Mouse (Mus musculus) ovary, postnatal 10 days (tissue): ENCODE data around the gene 4930590J08Rik.
"Not testable (repeated sequence)": the region's sequence is repeated elsewhere in the genome, so short reads cannot be mapped to it uniquely, and the experiment has no call there.

ENCODE experiments used
- DNase-seq: peaks from one replicate; pipeline ENCODE4 v3.0.0; 2022; ENCODE audit warnings: low spot score

4930590J08Rik gene

DNA sequence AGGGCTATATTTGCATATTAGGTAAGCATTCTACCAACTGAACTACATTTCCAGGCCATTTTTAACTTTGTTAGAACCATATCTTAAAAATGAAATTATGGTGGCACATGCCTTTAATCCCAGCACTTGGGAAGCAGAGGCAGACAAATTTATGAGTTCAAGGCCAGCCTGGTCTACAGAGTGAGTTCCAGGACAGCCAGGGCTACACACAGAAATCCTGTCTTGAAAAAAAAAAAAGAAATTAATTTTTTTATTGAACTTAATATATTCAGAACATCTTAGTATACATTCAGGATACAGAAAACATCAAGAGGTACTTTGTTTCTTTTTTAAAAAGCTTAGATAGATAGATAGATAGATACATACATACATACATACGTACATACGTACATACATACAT, at the start of gene 4930590J08Rik:
Gene 4930590J08Rik (plus strand): TSS at position 301 of the 400 bp plus-strand sequence.
- DNase-seq, result not testable (repeated sequence)

DNA sequence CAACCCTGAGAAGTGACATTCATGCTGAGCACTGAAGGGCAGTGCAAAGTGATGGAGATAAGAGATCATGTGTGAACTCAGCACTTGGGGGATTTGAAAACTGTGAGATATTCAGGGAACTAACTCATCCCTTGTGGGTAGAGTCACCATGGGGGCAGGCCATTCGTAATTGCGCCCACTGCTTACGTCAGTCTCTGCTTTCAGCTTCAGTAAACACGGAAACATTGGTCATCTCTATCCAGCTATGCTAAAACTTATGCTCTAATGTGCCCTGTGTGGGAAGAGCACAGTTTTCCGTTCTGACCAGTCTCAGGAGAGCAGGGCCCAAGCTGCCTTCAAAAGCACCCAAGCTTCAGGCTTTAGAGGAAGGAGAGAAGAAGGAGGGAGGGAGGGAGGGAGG, 44.3 kb upstream of the 4930590J08Rik start:
- no peak for DNase-seq

GRCm38 (mm10) chr6:91862848-91863247, 39.8 kb upstream of the 4930590J08Rik start:
- no peak for DNase-seq

GRCm38 (mm10) chr6:91864595-91864994, 38.0 kb upstream of the 4930590J08Rik start:
- no peak for DNase-seq

DNA sequence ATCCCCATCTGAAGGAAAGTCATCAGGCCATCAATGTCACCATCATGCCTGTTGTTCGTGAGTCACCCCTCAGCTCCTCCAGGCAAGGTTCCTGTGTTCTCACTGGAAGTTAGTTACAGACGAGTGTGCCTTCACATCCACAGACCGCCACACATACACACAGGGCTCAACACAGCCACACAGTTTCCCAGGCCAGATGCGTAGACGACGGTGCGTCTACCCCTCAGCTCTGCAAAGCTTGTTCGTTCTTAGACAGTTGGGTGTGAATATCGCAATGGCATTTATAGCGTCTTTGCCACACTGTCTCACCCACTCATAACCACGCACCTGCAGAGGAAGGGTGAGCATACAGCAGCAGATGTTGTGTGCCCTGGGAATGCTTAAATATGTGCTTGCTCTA, 37.0 kb upstream of the 4930590J08Rik start:
- DNase-seq, result no peak

- no peak for DNase-seq
Observed at GRCm38 (mm10) chr6:91868091-91868490, 34.5 kb upstream of the 4930590J08Rik start.

GRCm38 (mm10) chr6:91872781-91873180, 29.8 kb upstream of the 4930590J08Rik start:
- no peak for DNase-seq

DNA sequence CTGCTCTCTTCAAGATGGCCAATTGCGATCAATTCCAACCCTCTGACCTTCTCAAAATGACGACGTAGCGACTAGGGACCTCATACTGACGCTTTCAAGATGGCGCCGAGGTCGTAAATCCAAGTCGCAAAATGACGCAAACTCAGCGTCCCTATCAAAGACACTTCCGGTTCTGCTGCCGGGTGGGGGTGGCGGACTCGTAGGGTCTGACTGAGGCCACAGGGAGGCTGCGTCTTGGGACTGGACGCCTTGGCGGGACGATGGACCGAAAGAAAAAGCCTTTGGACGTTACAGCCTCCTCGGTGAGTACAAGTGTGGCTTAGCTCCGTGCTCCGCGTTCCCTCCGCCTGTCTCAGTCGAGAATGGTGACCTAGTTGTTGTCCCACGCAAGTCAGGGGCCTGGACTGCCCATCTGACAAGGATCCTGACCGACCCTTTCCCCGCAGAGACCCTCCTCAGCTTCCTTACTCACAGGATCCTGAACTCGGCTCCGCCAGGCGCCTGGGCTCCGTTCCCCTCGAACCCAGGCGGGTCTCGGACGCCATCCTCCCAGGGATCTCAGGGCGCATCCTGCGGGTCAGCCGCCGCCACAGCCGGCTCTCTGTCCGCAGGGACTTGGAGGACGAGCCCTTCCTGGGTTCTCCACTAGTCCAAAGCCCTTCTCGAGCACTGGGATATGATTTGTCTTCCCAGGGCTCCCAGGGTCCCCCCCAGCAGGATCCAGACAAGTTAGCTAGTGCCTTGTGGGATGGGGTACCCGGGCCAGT, 24.5 kb upstream of the 4930590J08Rik start, which contains the start of gene Ccdc174:
Gene Ccdc174 (plus strand): TSS at position 169 of the 767 bp plus-strand sequence.
- peak; percentile 51 for DNase-seq

- no peak for DNase-seq
Observed at GRCm38 (mm10) chr6:91883859-91884258, 18.8 kb upstream of the 4930590J08Rik start.

- no peak for DNase-seq
Observed at GRCm38 (mm10) chr6:91889255-91889906, 13.2 kb upstream of the 4930590J08Rik start.

DNA sequence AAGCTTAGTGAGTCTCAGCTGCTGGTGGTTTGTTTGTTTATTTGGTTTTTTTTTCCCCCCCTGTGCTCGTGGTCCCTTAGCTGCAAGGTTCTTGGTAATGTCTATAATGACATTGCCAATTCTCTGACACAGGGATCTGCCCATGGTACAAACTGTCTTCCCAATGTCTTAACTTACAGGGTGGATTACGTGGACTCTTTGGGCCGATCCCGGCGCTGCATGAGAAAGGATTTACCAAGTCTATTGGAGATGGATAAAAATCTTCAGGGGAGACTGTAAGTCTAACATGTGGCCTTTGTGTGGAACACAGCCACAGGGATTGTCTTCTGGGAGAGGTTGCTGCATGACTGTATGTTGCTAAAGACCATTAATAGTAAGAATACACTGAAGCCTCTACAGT, 12.0 kb upstream of the 4930590J08Rik start:
- no peak for DNase-seq

DNA sequence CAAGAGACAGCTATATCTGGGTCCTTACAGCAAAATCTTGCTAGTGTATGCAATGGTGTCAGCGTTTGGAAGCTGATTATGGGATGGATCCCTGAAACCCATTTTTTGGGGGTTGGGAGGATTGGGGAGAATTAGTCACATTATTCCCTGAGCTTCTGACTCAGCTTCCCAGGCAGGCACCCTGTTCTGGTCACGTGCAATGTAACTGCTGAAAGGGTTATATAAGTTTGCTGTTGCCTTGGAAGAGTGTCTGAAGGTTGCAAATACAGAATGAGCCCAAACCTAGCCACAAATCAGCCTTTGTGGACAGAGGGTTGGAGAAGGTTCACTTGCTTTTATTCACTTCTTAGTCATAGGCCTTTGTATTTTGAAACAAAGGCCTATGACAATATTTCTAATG, 10.8 kb upstream of the 4930590J08Rik start:
- DNase-seq, result no peak

- no peak for DNase-seq
Observed at GRCm38 (mm10) chr6:91896783-91897182, 5.8 kb upstream of the 4930590J08Rik start.

GRCm38 (mm10) chr6:91901505-91901904, 1.1 kb upstream of the 4930590J08Rik start:
- DNase-seq, result peak; percentile 35

DNA sequence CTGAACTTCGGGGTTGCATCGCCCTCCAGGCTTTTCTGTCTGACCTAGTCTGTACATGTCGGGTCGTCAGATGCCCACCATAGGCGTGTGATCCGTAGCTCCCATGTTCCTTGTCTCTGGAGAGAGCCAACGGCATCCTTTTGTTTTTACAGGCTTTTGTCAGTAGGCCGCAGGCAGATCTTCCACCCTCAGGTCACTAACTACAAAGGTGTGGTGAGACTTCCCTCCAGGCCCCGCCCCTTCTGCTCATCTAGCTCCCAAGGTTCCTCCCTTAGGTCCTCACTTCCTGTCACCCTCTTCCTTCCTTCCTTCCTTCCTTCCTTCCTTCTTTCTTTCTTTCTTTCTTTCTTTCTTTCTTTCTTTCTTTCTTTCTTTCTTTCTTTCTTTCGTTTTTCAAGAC, 11.4 kb downstream of the 4930590J08Rik start:
- DNase-seq, result no peak

- DNase-seq, result no peak
Observed at GRCm38 (mm10) chr6:91917286-91917685, 14.7 kb downstream of the 4930590J08Rik start.

DNA sequence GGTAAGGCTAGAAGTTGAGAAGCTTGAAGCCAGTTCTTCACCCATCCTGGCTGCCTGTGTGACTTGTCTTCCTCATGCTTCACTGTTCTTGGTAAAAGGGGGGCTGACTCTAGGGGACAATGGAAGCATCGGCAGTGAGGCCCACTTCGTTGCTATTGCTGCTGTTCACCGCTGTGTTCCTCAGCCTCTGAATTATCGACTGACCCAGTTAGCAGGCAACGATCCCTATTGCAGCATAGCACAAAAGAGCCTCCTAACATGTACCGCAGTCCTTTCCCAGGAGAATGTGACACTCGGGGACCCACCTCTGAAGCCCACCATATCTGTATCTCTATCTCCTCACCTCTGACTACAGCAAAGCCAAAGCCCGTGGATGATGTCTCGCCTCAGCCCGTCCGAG, 15.1 kb downstream of the 4930590J08Rik start:
- DNase-seq, result no peak

DNA sequence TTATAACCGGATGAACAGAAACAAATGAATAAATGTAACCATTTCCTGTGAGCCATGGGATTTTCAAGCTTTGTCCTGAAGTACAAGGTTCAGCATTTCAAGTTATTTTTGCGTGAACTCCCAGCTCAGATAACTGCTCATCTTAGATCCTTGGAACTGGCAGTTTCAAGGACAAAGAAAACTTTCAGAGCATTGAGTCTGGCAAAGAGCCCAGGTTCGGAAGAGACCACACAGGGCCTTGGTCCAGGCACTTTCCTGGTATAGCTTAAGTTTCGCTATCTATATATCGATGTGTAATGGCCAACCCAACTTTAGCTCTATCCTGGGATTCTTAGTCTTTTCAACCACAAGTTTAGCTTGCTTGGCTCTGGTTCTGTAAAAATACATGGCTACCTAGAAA, 28.6 kb downstream of the 4930590J08Rik start:
- no peak for DNase-seq

DNA sequence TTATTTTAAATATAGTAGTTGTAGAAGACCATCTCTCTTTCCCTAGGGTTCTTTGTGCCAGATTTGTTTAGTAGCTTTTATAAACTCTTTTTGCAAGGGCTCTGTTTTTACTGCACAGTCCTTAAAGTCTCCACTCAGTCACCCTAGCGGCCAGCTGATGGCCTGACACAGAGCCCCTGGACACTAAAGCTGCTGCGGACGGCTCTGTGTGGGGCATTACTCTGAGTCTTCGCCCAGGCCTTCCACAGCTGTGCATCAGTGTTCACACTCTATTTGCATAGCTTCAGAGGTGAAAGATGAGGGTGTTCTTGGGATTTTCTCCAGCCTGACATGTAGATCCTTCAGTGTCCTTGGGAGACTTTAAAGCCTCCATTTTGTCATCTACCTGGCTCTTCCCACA, 35.9 kb downstream of the 4930590J08Rik start:
- no peak for DNase-seq

DNA sequence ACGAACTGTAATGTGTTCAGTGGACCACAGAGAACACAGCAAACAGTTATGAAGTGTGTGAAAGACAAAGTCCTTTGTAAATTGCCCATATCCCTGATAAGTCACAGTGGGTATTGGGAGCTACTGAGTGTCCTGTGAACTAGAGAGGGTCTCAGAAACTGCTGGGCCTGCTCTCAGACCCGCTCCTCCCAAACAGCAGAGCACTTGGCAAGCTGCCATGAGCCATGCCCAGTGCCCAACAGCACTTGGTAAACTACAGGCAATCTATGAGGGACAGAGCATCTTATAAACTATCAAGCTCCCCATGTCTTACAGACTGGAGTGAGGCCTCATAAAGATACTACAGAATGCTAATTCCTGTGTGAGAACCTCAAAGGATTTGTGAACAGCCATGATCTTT, 45.8 kb downstream of the 4930590J08Rik start:
- DNase-seq, result no peak

GRCm38 (mm10) chr6:91958015-91958414, 55.4 kb downstream of the 4930590J08Rik start:
- DNase-seq, result not testable (repeated sequence)

DNA sequence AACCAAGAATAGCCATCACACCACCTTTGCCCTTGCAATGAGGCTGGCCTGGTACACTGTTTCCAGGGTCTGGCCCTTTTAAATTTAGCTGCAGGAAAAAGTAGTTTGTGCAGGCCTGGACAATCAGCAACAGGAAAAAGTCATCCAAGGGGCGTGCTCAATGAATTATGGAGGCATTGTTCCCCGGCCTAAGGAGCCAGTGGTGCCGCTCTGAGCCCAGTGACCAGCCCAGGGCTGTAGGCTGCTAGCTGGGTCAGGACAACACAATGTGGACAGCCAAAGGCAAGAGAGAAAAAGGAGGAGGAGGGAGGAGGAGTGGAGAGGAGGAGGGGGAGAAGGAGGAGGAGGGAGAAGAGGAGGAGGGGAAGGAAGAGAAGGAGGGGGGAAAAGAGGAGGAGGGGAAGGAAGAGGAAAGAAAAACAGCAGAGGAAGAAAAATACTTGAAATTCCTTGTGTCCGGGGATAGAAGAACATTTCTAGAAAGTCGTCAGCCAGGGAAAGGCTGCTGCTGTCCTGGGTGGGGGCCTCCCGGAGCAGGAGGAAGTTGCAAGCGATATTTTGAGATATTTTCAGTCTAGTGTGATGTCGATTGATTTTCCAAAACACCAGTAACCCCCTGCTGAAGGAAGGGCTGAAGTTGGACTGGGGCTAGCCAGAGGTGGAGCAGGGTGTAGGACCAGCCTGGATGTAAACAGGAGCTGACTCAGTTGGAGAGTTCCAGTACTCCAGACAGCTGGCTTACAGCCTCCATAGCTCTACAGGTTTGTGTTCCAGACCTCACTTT, 57.6 kb downstream of the 4930590J08Rik start:
- DNase-seq, result peak; percentile 18

GRCm38 (mm10) chr6:91963429-91963828, 60.8 kb downstream of the 4930590J08Rik start:
- DNase-seq, result no peak
